Mouse (Mus musculus) heart, adult 9 months (tissue): Measurements from ENCODE around the gene Fam124a.
"Not testable (repeated sequence)": the region's sequence is repeated elsewhere in the genome, so short reads cannot be mapped to it uniquely, and the experiment has no call there.

ENCODE experiments used
- DNase-seq, 2 experiments: peaks; one replicate each; pipeline ENCODE4 v3.0.0; 2022; ENCODE audit warnings: low spot score in 2 of 2

Gene Fam124a

GRCm38 (mm10) chr14:62555309-62555829 is at the start of gene Fam124a:
Gene Fam124a (plus strand): TSS chr14:62555737.
- peak; percentile 70 to 73 for DNase-seq

DNA sequence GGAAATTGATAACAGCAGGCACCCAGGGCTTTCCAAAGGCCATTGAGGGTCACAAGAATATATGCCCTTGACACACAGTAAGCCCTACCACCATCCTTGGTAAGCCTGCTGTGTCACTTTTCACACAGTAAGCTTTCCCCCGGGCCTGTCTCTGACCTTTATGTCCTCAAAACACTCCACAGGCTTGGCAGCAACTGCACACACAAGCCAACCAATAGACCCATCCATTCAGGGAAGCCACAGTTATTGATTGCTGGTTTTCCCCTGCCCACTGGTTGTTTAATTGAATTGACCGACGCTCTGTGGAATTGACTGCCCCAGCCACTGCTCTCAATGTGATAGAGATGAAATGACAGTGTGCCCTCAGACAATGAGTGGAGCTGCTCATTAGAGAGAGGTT is 49.3 kb upstream of the Fam124a start:
- DNase-seq, result no peak

GRCm38 (mm10) chr14:62509350-62509749 is 46.2 kb upstream of the Fam124a start:
- DNase-seq, result peak; percentile 53 to 76

- no peak for DNase-seq
Measured at GRCm38 (mm10) chr14:62512845-62513244, 42.7 kb upstream of the Fam124a start.

GRCm38 (mm10) chr14:62530951-62531350 is 24.6 kb upstream of the Fam124a start:
- DNase-seq, result no peak

DNA sequence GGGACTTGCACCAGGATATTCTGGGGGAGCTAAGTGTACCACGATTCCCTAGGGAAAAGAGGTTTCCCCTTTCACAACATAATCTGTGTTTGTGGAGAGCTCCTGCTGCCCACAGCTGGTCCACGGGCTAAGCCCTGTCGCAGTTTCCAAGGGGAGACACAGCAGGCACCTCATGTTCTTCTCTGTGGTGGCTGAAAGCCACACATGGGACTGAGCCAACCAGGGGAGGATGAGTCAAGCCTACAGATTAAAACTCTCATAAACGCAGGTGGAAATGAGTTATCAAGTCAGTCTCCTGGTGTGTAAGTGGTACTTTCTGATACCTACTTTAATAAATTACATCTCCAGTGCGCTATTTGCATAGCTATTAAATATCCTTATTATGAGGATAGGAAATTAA is 19.4 kb upstream of the Fam124a start:
- peak; percentile 27 to 51 for DNase-seq

GRCm38 (mm10) chr14:62536988-62537387 is 18.5 kb upstream of the Fam124a start:
- DNase-seq, result peak in 1 of 2 experiments; percentile 25

DNA sequence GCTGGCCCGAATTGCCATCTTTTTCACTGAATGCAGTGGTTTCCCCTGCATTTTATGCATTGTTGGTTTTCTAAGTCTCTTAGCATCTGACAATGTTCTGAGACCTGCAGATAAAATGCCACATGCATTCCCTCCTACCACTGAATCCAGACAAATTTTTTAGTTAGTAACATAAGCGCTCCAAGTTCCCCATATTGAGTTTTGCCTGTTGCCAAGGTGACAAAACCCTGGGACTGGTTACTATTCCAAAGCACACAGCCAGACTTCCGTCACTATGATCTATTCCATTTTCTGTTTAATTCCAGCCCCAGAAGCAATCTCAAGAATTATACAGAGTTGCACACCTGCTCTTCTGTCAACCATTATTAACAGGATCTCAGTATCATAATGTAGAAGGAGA is 15.7 kb upstream of the Fam124a start:
- peak in 1 of 2 experiments; percentile 20 for DNase-seq

GRCm38 (mm10) chr14:62541751-62542150 is 13.8 kb upstream of the Fam124a start:
- DNase-seq, result peak; percentile 17 to 22

- no peak for DNase-seq
Measured at GRCm38 (mm10) chr14:62546296-62546695, 9.2 kb upstream of the Fam124a start.

DNA sequence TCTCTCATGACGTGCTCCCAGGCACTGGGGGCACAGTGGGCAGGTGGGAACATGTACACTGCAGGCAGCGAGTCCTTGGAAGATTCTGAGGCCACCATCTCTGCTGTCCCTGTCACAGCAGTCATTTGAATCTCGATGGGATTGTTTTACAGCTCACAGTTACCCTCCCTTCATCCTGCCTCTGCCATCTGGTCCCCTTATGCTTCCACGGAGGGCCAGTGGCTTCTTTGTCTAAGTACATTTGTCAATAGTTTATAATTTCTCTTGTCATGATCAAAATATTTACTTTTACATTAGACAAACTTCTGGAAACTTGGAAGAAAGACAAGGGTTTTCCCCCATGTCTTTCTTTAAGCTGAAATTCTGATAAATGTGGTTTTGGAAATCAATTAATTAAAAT is 8.8 kb upstream of the Fam124a start:
- DNase-seq, result no peak

DNA sequence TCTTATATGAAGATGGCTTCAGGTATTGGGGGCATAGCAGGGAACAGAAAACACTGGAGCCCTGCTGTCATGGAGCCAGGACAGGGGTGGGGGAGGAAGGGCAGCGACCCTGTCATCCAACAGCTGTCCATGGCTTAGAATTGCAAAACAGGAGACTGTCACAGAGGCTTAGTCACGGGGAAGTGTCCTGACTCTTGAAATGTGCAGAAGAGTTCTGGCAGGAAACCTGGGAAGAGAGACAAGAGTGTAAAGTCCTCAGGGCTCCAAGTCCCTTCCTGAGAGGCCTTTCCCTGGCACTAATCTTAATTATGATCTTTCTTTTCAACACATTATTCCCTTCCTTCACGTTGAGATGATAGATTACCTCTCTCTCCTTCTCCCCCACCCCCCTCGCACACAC is 5.4 kb upstream of the Fam124a start:
- DNase-seq, result no peak

DNA sequence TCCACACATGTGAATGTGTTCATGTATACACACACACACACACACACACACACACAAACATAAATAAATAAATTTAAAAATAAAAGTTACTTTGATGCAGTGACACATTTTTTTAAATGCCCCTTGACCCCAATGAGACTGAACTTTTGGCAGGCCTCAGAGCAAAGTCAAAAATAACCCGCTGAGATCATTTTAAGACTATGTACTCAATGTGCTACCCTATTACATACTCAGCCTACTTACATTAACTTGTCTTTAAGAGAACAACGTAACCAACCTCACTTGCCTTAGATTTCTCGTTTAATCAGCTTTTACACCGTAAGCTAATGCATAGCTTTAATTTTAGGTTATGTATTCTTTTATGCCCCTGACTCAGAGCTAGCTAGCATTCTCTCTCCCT is 2.8 kb upstream of the Fam124a start:
- no peak for DNase-seq

DNA sequence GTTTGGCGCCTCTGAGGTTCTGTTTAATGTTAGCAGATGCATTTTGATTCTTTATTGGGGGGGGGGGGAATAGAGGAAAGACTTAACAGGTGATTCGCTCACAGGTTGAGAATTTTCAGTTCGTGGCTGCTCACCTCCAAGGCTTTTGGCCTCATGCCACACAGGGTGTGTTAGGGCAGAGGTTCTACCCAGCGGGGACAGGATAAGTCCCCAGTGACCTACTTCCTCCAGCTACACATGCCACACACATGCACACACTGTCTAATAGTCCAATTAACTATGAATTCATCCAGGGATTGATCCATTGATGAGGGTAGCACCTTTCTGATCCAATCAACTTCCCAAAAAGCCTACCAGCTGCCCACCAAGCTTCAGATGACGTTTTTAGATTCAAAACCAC is 1.8 kb upstream of the Fam124a start:
- no peak for DNase-seq

DNA sequence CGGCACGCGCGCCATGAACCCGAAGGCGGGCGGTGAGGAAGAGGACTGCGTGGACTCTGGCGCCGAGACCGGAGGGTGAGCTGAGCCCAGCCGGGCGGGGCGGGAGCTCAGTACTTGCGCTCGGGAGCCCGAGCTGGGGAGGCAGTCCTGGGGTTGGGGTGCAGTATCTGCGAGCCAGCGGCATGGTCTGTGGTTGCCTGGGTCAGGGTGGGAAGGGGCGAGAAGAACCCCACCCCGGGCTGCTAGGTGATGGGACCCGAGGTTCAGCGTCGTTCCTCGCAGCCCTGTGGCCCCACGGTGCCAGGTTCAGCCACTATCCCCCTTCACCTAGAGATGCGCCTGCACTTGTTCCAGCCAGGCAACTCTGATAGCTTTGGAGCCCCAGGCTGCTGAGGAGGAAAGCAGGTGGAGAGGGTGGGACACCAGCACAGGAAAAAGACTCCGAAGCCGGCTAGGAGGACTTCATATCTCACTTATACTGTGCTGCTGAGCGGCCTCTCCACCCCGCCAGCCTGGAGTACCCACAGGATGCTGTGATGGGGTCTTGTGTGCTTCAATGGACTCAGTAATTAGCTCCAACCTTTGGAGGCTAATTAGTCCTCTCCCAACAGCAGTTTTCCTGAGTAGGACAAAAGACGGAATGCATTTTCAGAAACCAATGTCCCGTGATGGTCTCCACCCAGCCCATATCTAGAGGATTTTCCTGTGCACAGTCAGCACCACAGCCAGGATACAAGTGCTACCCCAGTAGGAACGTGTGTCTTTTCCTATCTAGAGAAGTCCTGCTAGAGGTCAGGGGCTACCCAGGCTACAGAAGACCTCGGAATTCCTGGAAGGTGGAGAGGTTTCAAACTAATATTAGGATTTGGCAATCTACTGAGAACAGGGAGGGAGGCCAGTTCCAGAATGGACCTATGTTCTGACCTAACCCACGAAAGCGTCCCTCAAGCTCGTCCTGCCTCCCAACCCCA is 588 bp downstream of the Fam124a start:
- peak; percentile 16 to 43 for DNase-seq

GRCm38 (mm10) chr14:62557111-62557510 is 1.6 kb downstream of the Fam124a start:
- DNase-seq, result no peak

- no peak for DNase-seq
Measured at GRCm38 (mm10) chr14:62561875-62562748, 6.6 kb downstream of the Fam124a start.

GRCm38 (mm10) chr14:62563679-62564078 is 8.1 kb downstream of the Fam124a start:
- no peak for DNase-seq

GRCm38 (mm10) chr14:62566821-62567220 is 11.3 kb downstream of the Fam124a start, which contains the start of gene Gm4131:
Gene Gm4131 (minus strand): TSS chr14:62566921.
- not testable (repeated sequence) for DNase-seq

GRCm38 (mm10) chr14:62569463-62569862 is 13.9 kb downstream of the Fam124a start:
- no peak for DNase-seq

DNA sequence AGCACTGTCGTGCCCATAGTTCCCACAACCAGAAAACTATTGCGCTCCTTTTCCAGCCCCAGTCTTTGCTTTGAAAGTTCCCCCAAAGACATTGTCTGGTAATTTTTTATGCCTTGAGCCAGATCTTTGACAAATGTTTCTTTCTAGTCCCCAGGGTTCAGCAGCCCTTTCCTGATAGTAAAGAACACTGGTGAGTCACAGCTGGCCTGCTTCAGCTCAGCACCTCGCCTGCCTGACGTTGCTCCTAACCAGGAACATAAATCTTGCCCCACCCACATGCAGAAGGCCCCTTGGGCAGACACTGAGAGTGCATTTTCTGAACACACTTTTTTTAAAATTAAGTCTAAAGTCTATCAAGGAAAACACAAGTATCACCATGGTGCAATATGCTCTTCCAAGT is 14.8 kb downstream of the Fam124a start:
- DNase-seq, result peak; percentile 39 to 45

- no peak for DNase-seq
Measured at GRCm38 (mm10) chr14:62573454-62573853, 17.9 kb downstream of the Fam124a start.
